Mouse (Mus musculus): ENCODE measurements at regions not wholly inside any gene's neighbourhood (a gene's known extent, or its start where the extent isn't known, plus 50 kb on each side); places are given as distances from the start of the nearest gene placed in this dataset.

- Histone ChIP-seq H3K27me3 (ENCODE audit: low read depth, poor library complexity, severe bottlenecking) (no peaks in the 10 kb centered on the region), H3K4me1 (peaks cover 17% of the 10 kb centered on the region; the same call in 1 of the 2 replicates), H3K27ac (peak overlapping the region; percentile 25; the same call in 1 of the 2 replicates), H3K4me3 (no peak overlapping the region), H3K9me3 (replicated peaks) (no peaks in the 10 kb centered on the region), H3K36me3 (no peaks in the 10 kb centered on the region)
- WGBS: 62% methylated on average over 6 of the region's 6 CpGs
- no peak for DNase-seq (ENCODE audit: low spot score)
Measured at GRCm38 (mm10) chr1:64301530-64302061, 179.5 kb upstream of the Klf7 start.

GRCm38 (mm10) chr1:64300951-64301529 is 179.0 kb upstream of the Klf7 start:
- Histone ChIP-seq H3K27ac (no peak overlapping the region), H3K4me3 (no peak overlapping the region), H3K36me3 (no peaks in the 10 kb centered on the region), H3K9me3 (replicated peaks) (no peaks in the 10 kb centered on the region), H3K27me3 (ENCODE audit: low read depth, poor library complexity, severe bottlenecking) (no peaks in the 10 kb centered on the region), H3K4me1 (peaks cover 17% of the 10 kb centered on the region; the same call in 1 of the 2 replicates)
- WGBS: 89% methylated on average over 8 of the region's 8 CpGs
- no peak for DNase-seq (ENCODE audit: low spot score)

- Histone ChIP-seq H3K27me3 (ENCODE audit: low read depth, poor library complexity, severe bottlenecking) (no peaks in the 10 kb centered on the region), H3K4me3 (no peak overlapping the region), H3K36me3 (no peaks in the 10 kb centered on the region), H3K4me1 (peaks cover 18% of the 10 kb centered on the region), H3K27ac (no peak overlapping the region), H3K9me3 (replicated peaks) (no peaks in the 10 kb centered on the region)
- no peak for DNase-seq (ENCODE audit: low spot score)
- 62% methylated on average over 2 of the region's 2 CpGs for WGBS
Measured at GRCm38 (mm10) chr1:64298950-64299349, 176.9 kb upstream of the Klf7 start.

GRCm38 (mm10) chr1:64298188-64298587 is 176.1 kb upstream of the Klf7 start:
- DNase-seq (ENCODE audit: low spot score): no peak
- Histone ChIP-seq H3K36me3 (no peaks in the 10 kb centered on the region), H3K9me3 (replicated peaks) (no peaks in the 10 kb centered on the region), H3K27ac (no peak overlapping the region), H3K27me3 (ENCODE audit: low read depth, poor library complexity, severe bottlenecking) (no peaks in the 10 kb centered on the region), H3K4me1 (peaks cover 18% of the 10 kb centered on the region), H3K4me3 (no peak overlapping the region)
- WGBS: 91% methylated on average over 14 of the region's 14 CpGs

GRCm38 (mm10) chr1:64297343-64297742 is 175.3 kb upstream of the Klf7 start:
- Histone ChIP-seq H3K4me1 (peaks cover 14% of the 10 kb centered on the region), H3K27ac (no peak overlapping the region), H3K4me3 (no peak overlapping the region), H3K27me3 (ENCODE audit: low read depth, poor library complexity, severe bottlenecking) (no peaks in the 10 kb centered on the region), H3K36me3 (no peaks in the 10 kb centered on the region), H3K9me3 (replicated peaks) (no peaks in the 10 kb centered on the region)
- DNase-seq (ENCODE audit: low spot score): no peak
- 81% methylated on average over 5 of the region's 5 CpGs for WGBS

GRCm38 (mm10) chr1:64295512-64295945 is 173.4 kb upstream of the Klf7 start:
- DNase-seq (ENCODE audit: low spot score): no peak
- no peak overlapping the region for H3K27ac ChIP-seq
- 48% methylated on average over 6 of the region's 6 CpGs for WGBS
- peaks cover 10% of the 10 kb centered on the region for H3K4me1 ChIP-seq
- no peaks in the 10 kb centered on the region for H3K9me3 ChIP-seq (replicated peaks)
- no peak overlapping the region for H3K4me3 ChIP-seq
- H3K27me3 ChIP-seq (ENCODE audit: low read depth, poor library complexity, severe bottlenecking): no peaks in the 10 kb centered on the region
- no peaks in the 10 kb centered on the region for H3K36me3 ChIP-seq

GRCm38 (mm10) chr1:64295051-64295450 is 173.0 kb upstream of the Klf7 start:
- H3K9me3 ChIP-seq (replicated peaks): no peaks in the 10 kb centered on the region
- no peak overlapping the region for H3K27ac ChIP-seq
- no peaks in the 10 kb centered on the region for H3K36me3 ChIP-seq
- WGBS: 89% methylated on average over 7 of the region's 7 CpGs
- H3K4me3 ChIP-seq: no peak overlapping the region
- H3K27me3 ChIP-seq (ENCODE audit: low read depth, poor library complexity, severe bottlenecking): no peaks in the 10 kb centered on the region
- no peak for DNase-seq (ENCODE audit: low spot score)
- peaks cover 10% of the 10 kb centered on the region for H3K4me1 ChIP-seq

GRCm38 (mm10) chr1:64288812-64289447 is 166.8 kb upstream of the Klf7 start:
- DNase-seq (ENCODE audit: low spot score): no peak
- 45% methylated on average over 12 of the region's 12 CpGs for WGBS
- Histone ChIP-seq H3K4me1 (peaks cover 6% of the 10 kb centered on the region), H3K9me3 (replicated peaks) (no peaks in the 10 kb centered on the region), H3K4me3 (no peak overlapping the region), H3K27me3 (ENCODE audit: low read depth, poor library complexity, severe bottlenecking) (no peaks in the 10 kb centered on the region), H3K36me3 (no peaks in the 10 kb centered on the region), H3K27ac (no peak overlapping the region)

GRCm38 (mm10) chr1:64287068-64287467 is 165.0 kb upstream of the Klf7 start:
- no peaks in the 10 kb centered on the region for H3K27me3 ChIP-seq (ENCODE audit: low read depth, poor library complexity, severe bottlenecking)
- no peak for DNase-seq (ENCODE audit: low spot score)
- H3K27ac ChIP-seq: no peak overlapping the region
- H3K4me1 ChIP-seq: peaks cover 6% of the 10 kb centered on the region
- H3K36me3 ChIP-seq: no peaks in the 10 kb centered on the region
- no peaks in the 10 kb centered on the region for H3K9me3 ChIP-seq (replicated peaks)
- 72% methylated on average over 2 of the region's 2 CpGs for WGBS
- H3K4me3 ChIP-seq: no peak overlapping the region

GRCm38 (mm10) chr1:64284656-64285055 is 162.6 kb upstream of the Klf7 start:
- no peak for DNase-seq (ENCODE audit: low spot score)
- H3K27me3 ChIP-seq (ENCODE audit: low read depth, poor library complexity, severe bottlenecking): no peaks in the 10 kb centered on the region
- 92% methylated on average over 8 of the region's 8 CpGs for WGBS

GRCm38 (mm10) chr1:64275865-64276264 is 153.8 kb upstream of the Klf7 start:
- H3K36me3 ChIP-seq: no peaks in the 10 kb centered on the region
- no peak for DNase-seq (ENCODE audit: low spot score)

More at GRCm38 (mm10) chr1:64284656-64285055, 162.6 kb upstream of the Klf7 start:
- Histone ChIP-seq H3K9me3 (replicated peaks) (no peaks in the 10 kb centered on the region), H3K4me1 (peaks cover 6% of the 10 kb centered on the region), H3K27ac (no peak overlapping the region), H3K4me3 (no peak overlapping the region), H3K36me3 (no peaks in the 10 kb centered on the region)

GRCm38 (mm10) chr1:64275086-64275802 is 153.2 kb upstream of the Klf7 start:
- H3K36me3 ChIP-seq: no peaks in the 10 kb centered on the region
- H3K4me3 ChIP-seq: no peak overlapping the region
- no peaks in the 10 kb centered on the region for H3K4me1 ChIP-seq
- no peaks in the 10 kb centered on the region for H3K27me3 ChIP-seq (ENCODE audit: low read depth, poor library complexity, severe bottlenecking)
- H3K9me3 ChIP-seq (replicated peaks): no peaks in the 10 kb centered on the region
- no peak overlapping the region for H3K27ac ChIP-seq
- 86% methylated on average over 3 of the region's 3 CpGs for WGBS
- DNase-seq (ENCODE audit: low spot score): no peak

More at GRCm38 (mm10) chr1:64275865-64276264, 153.8 kb upstream of the Klf7 start:
- Histone ChIP-seq H3K9me3 (replicated peaks) (no peaks in the 10 kb centered on the region), H3K27ac (no peak overlapping the region), H3K4me1 (no peaks in the 10 kb centered on the region), H3K27me3 (ENCODE audit: low read depth, poor library complexity, severe bottlenecking) (no peaks in the 10 kb centered on the region), H3K4me3 (no peak overlapping the region)

- WGBS: 70% methylated on average over 2 of the region's 2 CpGs
Measured at GRCm38 (mm10) chr1:64257237-64257636, 135.2 kb upstream of the Klf7 start.

More at GRCm38 (mm10) chr1:64257237-64257636, 135.2 kb upstream of the Klf7 start:
- Histone ChIP-seq H3K4me1 (no peaks in the 10 kb centered on the region), H3K27me3 (ENCODE audit: low read depth, poor library complexity, severe bottlenecking) (no peaks in the 10 kb centered on the region), H3K36me3 (no peaks in the 10 kb centered on the region), H3K27ac (no peak overlapping the region), H3K4me3 (no peak overlapping the region), H3K9me3 (replicated peaks) (no peaks in the 10 kb centered on the region)
- DNase-seq (ENCODE audit: low spot score): no peak

All from limb, embryonic 10.5 days (tissue).